Mouse (Mus musculus): ENCODE data around the gene Bdkrb2. TPM values are rescaled to one million over a fixed set of nuclear protein-coding genes. Genes with fewer than 3 reads are reported as not detected.

Gene Bdkrb2
- polyA plus RNA-seq, 1 experiment from 2014 or later: 0.17 TPM

- no peak overlapping the region for H3K27ac ChIP-seq (ENCODE audit: low read depth, low read length)
- 90% methylated on average over 8 of the region's 8 CpGs for WGBS
- ATAC-seq (ENCODE audit: insufficient read depth, low FRiP score, low TSS enrichment): no peak
Observed at GRCm38 (mm10) chr12:105587526-105587925, 24.5 kb downstream of the Bdkrb2 start.

GRCm38 (mm10) chr12:105590786-105591185 lies 27.8 kb downstream of the Bdkrb2 start:
- Histone ChIP-seq H3K4me3 (ENCODE audit: low read depth, low read length) (no peak overlapping the region), H3K36me3 (ENCODE audit: control insufficient read depth, insufficient read depth, low read length) (no peaks in the 10 kb centered on the region), H3K4me2 (ENCODE audit: low read depth) (no peak overlapping the region), H3K27ac (ENCODE audit: low read depth, low read length) (no peak overlapping the region), H3K4me1 (ENCODE audit: control insufficient read depth, insufficient read depth, low read length) (no peaks in the 10 kb centered on the region), H3K27me3 (ENCODE audit: control insufficient read depth, insufficient read depth, low read length) (no peaks in the 10 kb centered on the region), H3K9me3 (ENCODE audit: control insufficient read depth, low read length) (no peaks in the 10 kb centered on the region), H3K9ac (ENCODE audit: low read length) (no peak overlapping the region)
- WGBS: 81% methylated on average over 7 of the region's 7 CpGs
- no peak for DNase-seq (ENCODE audit: low spot score)
- ATAC-seq (ENCODE audit: insufficient read depth, low FRiP score, low TSS enrichment): no peak

More at GRCm38 (mm10) chr12:105587526-105587925, 24.5 kb downstream of the Bdkrb2 start:
- 0 out of 2 replicates have a peak, but pooled peaks cover 3% of the 10 kb centered on the region for H3K4me1 ChIP-seq (ENCODE audit: control insufficient read depth, insufficient read depth, low read length)
- no peaks in the 10 kb centered on the region for H3K9me3 ChIP-seq (ENCODE audit: control insufficient read depth, low read length)
- no peak overlapping the region for H3K4me2 ChIP-seq (ENCODE audit: low read depth)
- no peak overlapping the region for H3K4me3 ChIP-seq (ENCODE audit: low read depth, low read length)
- no peaks in the 10 kb centered on the region for H3K36me3 ChIP-seq (ENCODE audit: control insufficient read depth, insufficient read depth, low read length)
- no peaks in the 10 kb centered on the region for H3K27me3 ChIP-seq (ENCODE audit: control insufficient read depth, insufficient read depth, low read length)
- H3K9ac ChIP-seq (ENCODE audit: low read length): no peak overlapping the region
- DNase-seq (ENCODE audit: low spot score): no peak

- Histone ChIP-seq H3K36me3 (ENCODE audit: control insufficient read depth, insufficient read depth, low read length) (no peaks in the 10 kb centered on the region), H3K27ac (ENCODE audit: low read depth, low read length) (no peak overlapping the region), H3K27me3 (ENCODE audit: control insufficient read depth, insufficient read depth, low read length) (no peaks in the 10 kb centered on the region), H3K4me1 (ENCODE audit: control insufficient read depth, insufficient read depth, low read length) (no peaks in the 10 kb centered on the region), H3K4me2 (ENCODE audit: low read depth) (no peak overlapping the region), H3K9me3 (ENCODE audit: control insufficient read depth, low read length) (no peaks in the 10 kb centered on the region), H3K9ac (ENCODE audit: low read length) (no peak overlapping the region), H3K4me3 (ENCODE audit: low read depth, low read length) (no peak overlapping the region)
- no peak for ATAC-seq (ENCODE audit: insufficient read depth, low FRiP score, low TSS enrichment)
- DNase-seq (ENCODE audit: low spot score): no peak
- WGBS: 96% methylated on average over 23 of the region's 23 CpGs
Observed at GRCm38 (mm10) chr12:105592361-105592761, 29.3 kb downstream of the Bdkrb2 start.

- Histone ChIP-seq H3K27ac (ENCODE audit: low read depth, low read length) (no peak overlapping the region), H3K27me3 (ENCODE audit: control insufficient read depth, insufficient read depth, low read length) (no peaks in the 10 kb centered on the region), H3K9ac (ENCODE audit: low read length) (no peak overlapping the region), H3K4me1 (ENCODE audit: control insufficient read depth, insufficient read depth, low read length) (no peaks in the 10 kb centered on the region), H3K4me3 (ENCODE audit: low read depth, low read length) (no peak overlapping the region), H3K4me2 (ENCODE audit: low read depth) (no peak overlapping the region), H3K9me3 (ENCODE audit: control insufficient read depth, low read length) (no peaks in the 10 kb centered on the region), H3K36me3 (ENCODE audit: control insufficient read depth, insufficient read depth, low read length) (no peaks in the 10 kb centered on the region)
- ATAC-seq (ENCODE audit: insufficient read depth, low FRiP score, low TSS enrichment) (no peak), DNase-seq (ENCODE audit: low spot score) (no peak)
- 66% methylated on average over 4 of the region's 4 CpGs for WGBS
Observed at GRCm38 (mm10) chr12:105593471-105593870, 30.4 kb downstream of the Bdkrb2 start.

GRCm38 (mm10) chr12:105597135-105597534 lies 34.1 kb downstream of the Bdkrb2 start:
- Histone ChIP-seq H3K4me1 (ENCODE audit: control insufficient read depth, insufficient read depth, low read length) (no peaks in the 10 kb centered on the region), H3K36me3 (ENCODE audit: control insufficient read depth, insufficient read depth, low read length) (no peaks in the 10 kb centered on the region)

GRCm38 (mm10) chr12:105598503-105598902 lies 35.5 kb downstream of the Bdkrb2 start:
- no peak overlapping the region for H3K27ac ChIP-seq (ENCODE audit: low read depth, low read length)
- no peaks in the 10 kb centered on the region for H3K9me3 ChIP-seq (ENCODE audit: control insufficient read depth, low read length)
- no peaks in the 10 kb centered on the region for H3K36me3 ChIP-seq (ENCODE audit: control insufficient read depth, insufficient read depth, low read length)
- no peaks in the 10 kb centered on the region for H3K4me1 ChIP-seq (ENCODE audit: control insufficient read depth, insufficient read depth, low read length)
- H3K4me3 ChIP-seq (ENCODE audit: low read depth, low read length): no peak overlapping the region
- ATAC-seq (ENCODE audit: insufficient read depth, low FRiP score, low TSS enrichment): no peak
- H3K27me3 ChIP-seq (ENCODE audit: control insufficient read depth, insufficient read depth, low read length): no peaks in the 10 kb centered on the region
- H3K9ac ChIP-seq (ENCODE audit: low read length): no peak overlapping the region
- WGBS: 77% methylated on average over 10 of the region's 10 CpGs
- H3K4me2 ChIP-seq (ENCODE audit: low read depth): no peak overlapping the region
- DNase-seq (ENCODE audit: low spot score): no peak

More at GRCm38 (mm10) chr12:105597135-105597534, 34.1 kb downstream of the Bdkrb2 start:
- Histone ChIP-seq H3K27me3 (ENCODE audit: control insufficient read depth, insufficient read depth, low read length) (no peaks in the 10 kb centered on the region), H3K9me3 (ENCODE audit: control insufficient read depth, low read length) (no peaks in the 10 kb centered on the region), H3K9ac (ENCODE audit: low read length) (no peak overlapping the region), H3K4me2 (ENCODE audit: low read depth) (no peak overlapping the region), H3K4me3 (ENCODE audit: low read depth, low read length) (no peak overlapping the region), H3K27ac (ENCODE audit: low read depth, low read length) (no peak overlapping the region)
- ATAC-seq (ENCODE audit: insufficient read depth, low FRiP score, low TSS enrichment): no peak
- WGBS: 87% methylated on average over 8 of the region's 8 CpGs
- DNase-seq (ENCODE audit: low spot score): no peak

- H3K4me3 ChIP-seq (ENCODE audit: low read depth, low read length): no peak overlapping the region
- no peaks in the 10 kb centered on the region for H3K36me3 ChIP-seq (ENCODE audit: control insufficient read depth, insufficient read depth, low read length)
- WGBS: 53% methylated on average over 5 of the region's 5 CpGs
- no peak overlapping the region for H3K4me2 ChIP-seq (ENCODE audit: low read depth)
- H3K4me1 ChIP-seq (ENCODE audit: control insufficient read depth, insufficient read depth, low read length): no peaks in the 10 kb centered on the region
- no peaks in the 10 kb centered on the region for H3K9me3 ChIP-seq (ENCODE audit: control insufficient read depth, low read length)
- H3K9ac ChIP-seq (ENCODE audit: low read length): no peak overlapping the region
- H3K27ac ChIP-seq (ENCODE audit: low read depth, low read length): no peak overlapping the region
- no peak for DNase-seq (ENCODE audit: low spot score)
- ATAC-seq (ENCODE audit: insufficient read depth, low FRiP score, low TSS enrichment): no peak
- H3K27me3 ChIP-seq (ENCODE audit: control insufficient read depth, insufficient read depth, low read length): no peaks in the 10 kb centered on the region
Observed at GRCm38 (mm10) chr12:105599098-105599497, 36.1 kb downstream of the Bdkrb2 start.

- no peak for DNase-seq (ENCODE audit: low spot score)
- Histone ChIP-seq H3K9ac (ENCODE audit: low read length) (no peak overlapping the region), H3K36me3 (ENCODE audit: control insufficient read depth, insufficient read depth, low read length) (no peaks in the 10 kb centered on the region), H3K9me3 (ENCODE audit: control insufficient read depth, low read length) (no peaks in the 10 kb centered on the region), H3K4me2 (ENCODE audit: low read depth) (no peak overlapping the region), H3K4me1 (ENCODE audit: control insufficient read depth, insufficient read depth, low read length) (no peaks in the 10 kb centered on the region), H3K27ac (ENCODE audit: low read depth, low read length) (no peak overlapping the region), H3K4me3 (ENCODE audit: low read depth, low read length) (no peak overlapping the region), H3K27me3 (ENCODE audit: control insufficient read depth, insufficient read depth, low read length) (no peaks in the 10 kb centered on the region)
- 77% methylated on average over 6 of the region's 6 CpGs for WGBS
- ATAC-seq (ENCODE audit: insufficient read depth, low FRiP score, low TSS enrichment): no peak
Observed at GRCm38 (mm10) chr12:105601586-105601985, 38.6 kb downstream of the Bdkrb2 start.

GRCm38 (mm10) chr12:105602581-105603210 lies 39.7 kb downstream of the Bdkrb2 start, which contains the start of gene Bdkrb1:
Gene Bdkrb1 (plus strand): TSS chr12:105603085.
- 90% methylated on average over 11 of the region's 11 CpGs for WGBS
- H3K27me3 ChIP-seq (ENCODE audit: control insufficient read depth, insufficient read depth, low read length): no peaks in the 10 kb centered on the region
- H3K4me1 ChIP-seq (ENCODE audit: control insufficient read depth, insufficient read depth, low read length): no peaks in the 10 kb centered on the region
- H3K9me3 ChIP-seq (ENCODE audit: control insufficient read depth, low read length): no peaks in the 10 kb centered on the region
- ATAC-seq (ENCODE audit: insufficient read depth, low FRiP score, low TSS enrichment) (no peak), DNase-seq (ENCODE audit: low spot score) (no peak)
- H3K36me3 ChIP-seq (ENCODE audit: control insufficient read depth, insufficient read depth, low read length): no peaks in the 10 kb centered on the region
- H3K4me3 ChIP-seq (ENCODE audit: low read depth, low read length): no peak within 1 kb of the TSS
- H3K9ac ChIP-seq (ENCODE audit: low read length): no peak within 1 kb of the TSS
- no peak within 1 kb of the TSS for H3K4me2 ChIP-seq (ENCODE audit: low read depth)
- no peak within 1 kb of the TSS for H3K27ac ChIP-seq (ENCODE audit: low read depth, low read length)

Data from neural tube, embryonic 11.5 days (tissue).